In the genomic region with DNA sequence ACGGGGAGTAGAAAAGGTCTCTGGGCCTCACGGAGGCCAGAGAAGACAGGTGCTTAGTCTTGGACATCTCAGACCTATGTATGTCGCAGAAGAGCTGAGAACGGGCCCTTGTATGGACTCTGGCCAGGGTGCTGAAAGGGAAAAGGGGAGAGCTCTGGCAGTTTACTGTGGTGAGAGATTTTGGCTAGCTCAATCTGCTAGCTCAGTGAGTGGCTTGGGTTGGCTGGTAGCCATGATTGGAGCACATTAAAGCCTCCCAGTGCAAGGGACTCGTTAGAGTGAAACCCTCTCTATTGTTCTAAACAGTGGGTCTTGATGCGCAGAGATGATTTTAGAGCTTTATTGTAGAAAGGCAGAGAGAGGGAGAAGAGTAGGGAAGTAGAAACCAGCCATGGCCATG, we compare ENCODE assay signal across 19 mouse cellular contexts.
DNase-seq lines count a peak whose midpoint lies in the region; TF ChIP-seq lines count a peak whose summit lies in the region.
"Had no signal": no experiment of that assay in that cellular context is flagged by ENCODE, and none has a peak within 500 bp of the region (broad histone marks: within the 10 kb centered on the region; RNA-seq: fewer than 3 reads in every experiment).

No protein-coding gene starts in this region.

- no peaks in the 10 kb centered on the region for H3K79me2 ChIP-seq in heart, adult 2 months (replicated peaks; ENCODE audit: control insufficient read depth, insufficient read depth, low read length)

- intact Hi-C loops in heart, adult 2 months (cut with DNase I): no loop called here

- peak; percentile 29 to 60 for DNase-seq in cerebellum, postnatal 25 days
- no peak for DNase-seq in cerebellum, adult 9-11 months
- DNase-seq in heart, adult 11 months: peak; percentile 80
- no peak for DNase-seq in heart, adult 2 months
- peak; percentile 8 for DNase-seq in ES-CJ7 (ENCODE audit: low read depth, low spot score)
- DNase-seq in R1 (ENCODE audit: low read depth, low spot score): peak; percentile 10
- DNase-seq in B cell, adult 2 months: no peak
- DNase-seq: adrenal gland, postnatal 25 days; gastrocnemius, postnatal 14 days; kidney, postnatal 10 days; liver; lung, postnatal 14 days; thymus, postnatal 14 days had no signal

- 71% methylated on average over 6 of the region's 6 CpGs for WGBS in heart, adult 2 months

- no peak for TF ChIP-seq POLR2A in heart, adult 2 months (IDR thresholded peaks at IDR 0.05; ENCODE audit: insufficient read depth, low read depth, low read length)

- H3K9ac ChIP-seq in heart, adult 2 months (ENCODE audit: low read depth, low read length): no peak overlapping the region
- H3K9ac ChIP-seq: midbrain, embryonic 13.5 days; neural tube, embryonic 12.5 days had no signal

- H3K27me3 ChIP-seq in heart, adult 2 months (ENCODE audit: control insufficient read depth, insufficient read depth, low read length): no peaks in the 10 kb centered on the region
- H3K27me3 ChIP-seq: midbrain, embryonic 13.5 days; neural tube, embryonic 12.5 days; Patski had no signal

- H3K27ac ChIP-seq in heart, adult 2 months: no peak overlapping the region
- H3K27ac ChIP-seq: hindbrain, embryonic 10.5 days; hindbrain, postnatal 0 days; midbrain, embryonic 13.5 days; neural tube, embryonic 12.5 days had no signal

- no peak overlapping the region for H3K4me3 ChIP-seq in heart, adult 2 months
- H3K4me3 ChIP-seq: erythroblast, embryonic 14.5 days; hindbrain, embryonic 10.5 days; midbrain, embryonic 13.5 days; neural tube, embryonic 12.5 days had no signal

- TF ChIP-seq EP300 in heart, adult 2 months (IDR thresholded peaks at IDR 0.05; ENCODE audit: insufficient read depth, low read depth, low read length): no peak

- no peak for TF ChIP-seq CTCF in heart, adult 2 months (IDR thresholded peaks at IDR 0.05)

- H3K4me1 ChIP-seq in heart, adult 2 months (ENCODE audit: control insufficient read depth, insufficient read depth, low read length): no peaks in the 10 kb centered on the region
- H3K4me1 ChIP-seq: hindbrain, embryonic 10.5 days; midbrain, embryonic 13.5 days; neural tube, embryonic 12.5 days had no signal

- H3K36me3 ChIP-seq in heart, adult 2 months (ENCODE audit: control insufficient read depth, insufficient read depth, low read length): no peaks in the 10 kb centered on the region
- H3K36me3 ChIP-seq: hindbrain, embryonic 10.5 days; midbrain, embryonic 13.5 days; neural tube, embryonic 12.5 days had no signal

Comparison
In these comparisons a context has a peak if more than half of its experiments do, and no peak if none do; other contexts are left out.
1. DNase-seq: peak in cerebellum, postnatal 25 days (2 of 2), heart, adult 11 months (single experiment), ES-CJ7 (single experiment) and R1 (single experiment); none in cerebellum, adult 9-11 months (single experiment), heart, adult 2 months (0 of 2) and B cell, adult 2 months (0 of 2).